9 mouse cellular contexts compared by ENCODE assay signal in genomic region chr7:79520222-79520710, GRCm38 (mm10). TPM values are rescaled to one million over a fixed set of nuclear protein-coding genes. Genes with fewer than 3 reads are reported as not detected.
DNase-seq lines count a peak whose midpoint lies in the region; ATAC-seq and TF ChIP-seq lines count a peak whose summit lies in the region.
"Had no signal": no experiment of that assay in that cellular context is flagged by ENCODE, and none has a peak within 500 bp of the region (broad histone marks: within the 10 kb centered on the region; RNA-seq: fewer than 3 reads in every experiment).

No protein-coding gene starts in this region.

- TF ChIP-seq CTCF in gastrocnemius, adult 2 months (IDR thresholded peaks at IDR 0.05), result no peak
- TF ChIP-seq CTCF in lung, postnatal 0 days (IDR thresholded peaks at IDR 0.05), result no peak

- DNase-seq in gastrocnemius, adult 2 months, result peak; percentile 42
- DNase-seq in gastrocnemius, postnatal 36 days, result no peak
- peak; percentile 83 for DNase-seq in MN1 (ENCODE audit: low spot score)
- peak; percentile 70 to 90 for DNase-seq in cerebellum, postnatal 4 days (ENCODE audit: low spot score in 2 of 2)
- peak; percentile 80 to 82 for DNase-seq in heart, postnatal 10 days
- peak; percentile 58 for DNase-seq in lung, postnatal 0 days (ENCODE audit: low spot score)
- peak; percentile 62 for DNase-seq in right cerebral cortex, postnatal 25 days

- H3K4me3 ChIP-seq in gastrocnemius, adult 2 months, result no peak overlapping the region
- no peak overlapping the region for H3K4me3 ChIP-seq in lung, postnatal 0 days (ENCODE audit: low read depth, low read length)
- H3K4me3 ChIP-seq: erythroblast, embryonic 14.5 days had no signal

- peaks cover 11% of the 10 kb centered on the region for H3K27me3 ChIP-seq in lung, postnatal 0 days (replicated peaks; ENCODE audit: insufficient read depth, low read length)

- intact Hi-C loops in gastrocnemius, adult 2 months (cut with DNase I), result no loop called here
- intact Hi-C loops in gastrocnemius, postnatal 36 days (cut with DNase I), result no loop called here
- intact Hi-C loops in heart, postnatal 10 days (cut with DNase I), result no loop called here

- H3K9me3 ChIP-seq in lung, postnatal 0 days (ENCODE audit: low read length), result no peaks in the 10 kb centered on the region

- no peaks in the 10 kb centered on the region for H3K36me3 ChIP-seq in lung, postnatal 0 days (ENCODE audit: insufficient read depth, low read length)

- TF ChIP-seq EP300 in lung, postnatal 0 days (IDR thresholded peaks at IDR 0.05), result no peak

- no peak overlapping the region for H3K9ac ChIP-seq in lung, postnatal 0 days (replicated peaks; ENCODE audit: low read depth)

- H3K27ac ChIP-seq in gastrocnemius, adult 2 months, result no peak overlapping the region
- H3K27ac ChIP-seq in lung, postnatal 0 days (ENCODE audit: low read length), result no peak overlapping the region

- H3K4me1 ChIP-seq in lung, postnatal 0 days (ENCODE audit: insufficient read depth, low read depth, low read length), result no peaks in the 10 kb centered on the region; the same call in 1 of the 2 replicates

- ATAC-seq in lung, postnatal 0 days, result no peak
- no peak for ATAC-seq in erythroid progenitor cell, adult 5-6 weeks (replicated peaks; ENCODE audit: low FRiP score, poor library complexity, severe bottlenecking)

- H3K4me2 ChIP-seq in lung, postnatal 0 days (replicated peaks; ENCODE audit: low read depth, low read length), result no peak overlapping the region

- 7% methylated on average over 2 of the region's 2 CpGs for WGBS in lung, postnatal 0 days

RNA-seq across cellular contexts. Expression of gene Polg, which starts 54.1 kb away (rescaled TPM):
- 10 to 100 TPM; 35.2 to 38.4 TPM for total RNA-seq in gastrocnemius, adult 2 months (2021)
- 10 to 100 TPM; 30.6 to 34.2 TPM for total RNA-seq in gastrocnemius, postnatal 36 days (2021)
- total RNA-seq in heart, postnatal 10 days (2021), result 10 to 100 TPM; 54.5 to 64.5 TPM
- polyA plus RNA-seq in lung, postnatal 0 days (2015; fragmentation: Nextera tagmentation; extraction: Ambion mirVana), result 32.3 and 39.9 TPM in 2 replicates
- 14.7 and 28.5 TPM in 2 replicates for total RNA-seq in erythroid progenitor cell, adult 5-6 weeks (2015; ENCODE audit: low replicate concordance)
- 50.2 and 51.1 TPM in 2 replicates for total RNA-seq in erythroid progenitor cell, adult 5-6 weeks (2017; ENCODE audit: low replicate concordance)

Comparison
In these comparisons a context has a peak if more than half of its experiments do, and no peak if none do; other contexts are left out.
1. DNase-seq: peak in gastrocnemius, adult 2 months (single experiment), MN1 (single experiment), cerebellum, postnatal 4 days (2 of 2), heart, postnatal 10 days (2 of 2), lung, postnatal 0 days (single experiment) and right cerebral cortex, postnatal 25 days (single experiment); none in gastrocnemius, postnatal 36 days (0 of 2).